Mouse (Mus musculus) limb, embryonic 12.5 days (tissue): Measurements from ENCODE around the gene Lamp1. TPM values are rescaled to one million over a fixed set of nuclear protein-coding genes. Genes with fewer than 3 reads are reported as not detected.

Source experiments
- ATAC-seq: fragments of 200-750 bp; cut with Nextera tagmentation; 2 replicates; pipeline ENCODE4 v1.8.0; 2017; ENCODE audit warnings: low read depth, moderate TSS enrichment; ENCODE audit not compliant: insufficient number of reproducible peaks, insufficient read depth, low FRiP score, low TSS enrichment
- H3K27ac ChIP-seq: fragments of 300-500 bp; sonication (generic); 2 replicates; pipeline ENCODE4 v1.5.1; 2016; ENCODE audit warnings: mild to moderate bottlenecking, moderate library complexity
- H3K27me3 ChIP-seq: fragments of 300-500 bp; sonication (generic); 2 replicates; pipeline ENCODE4 v1.6.1; 2016; ENCODE audit warnings: mild to moderate bottlenecking, moderate library complexity
- H3K36me3 ChIP-seq: fragments of 300-500 bp; sonication (generic); 2 replicates; pipeline ENCODE4 v1.6.1; 2016; ENCODE audit warnings: mild to moderate bottlenecking, moderate library complexity
- H3K4me1 ChIP-seq: fragments of 300-500 bp; sonication (generic); replicated peaks from 2 replicates; pipeline ENCODE4 v1.6.1; 2016
- H3K4me2 ChIP-seq: fragments of 300-500 bp; sonication (generic); 2 replicates; pipeline ENCODE4 v1.6.1; 2016; ENCODE audit warnings: mild to moderate bottlenecking, moderate library complexity
- H3K4me3 ChIP-seq: fragments of 300-500 bp; sonication (generic); replicated peaks from 2 replicates; pipeline ENCODE4 v1.5.1; 2016; ENCODE audit warnings: mild to moderate bottlenecking
- H3K9ac ChIP-seq: fragments of 300-500 bp; sonication (generic); replicated peaks from 2 replicates; pipeline ENCODE4 v1.6.1; 2016; ENCODE audit warnings: mild to moderate bottlenecking, moderate library complexity
- H3K9me3 ChIP-seq: fragments of 300-500 bp; sonication (generic); 2 replicates; pipeline ENCODE4 v1.6.1; 2016; ENCODE audit warnings: mild to moderate bottlenecking, moderate library complexity
- WGBS: fragments of 180-500 bp; shearing (Covaris S2); methylation state at CpG from one replicate; pipeline ENCODE4 v1.1.7; 2016; 5-methylcytosine and 5-hydroxymethylcytosine counted together
- polyA plus RNA-seq: library from polyadenylated mRNA; unstranded; fragments of >200 nt; fragmentation: Nextera tagmentation; extraction: Ambion mirVana; gene quantifications from 2 replicates; pipeline ENCODE4 v1.2.1, GENCODE M21; 2016

Gene Lamp1
- polyA plus RNA-seq, 1 experiment from 2014 or later: 202 TPM

- Histone ChIP-seq H3K4me2 (no peak overlapping the region), H3K27ac (no peak overlapping the region), H3K9me3 (no peaks in the 10 kb centered on the region), H3K4me3 (no peak overlapping the region), H3K4me1 (peaks cover 9% of the 10 kb centered on the region; the same call in 1 of the 2 replicates), H3K36me3 (no peaks in the 10 kb centered on the region), H3K27me3 (peaks cover 48% of the 10 kb centered on the region), H3K9ac (no peak overlapping the region)
- 53% methylated on average over 3 of the region's 3 CpGs for WGBS
- ATAC-seq: no peak
Observed at GRCm38 (mm10) chr8:13202041-13202440, 43.1 kb downstream of the Lamp1 start.

GRCm38 (mm10) chr8:13202806-13203205, 43.8 kb downstream of the Lamp1 start:
- H3K36me3 ChIP-seq: no peaks in the 10 kb centered on the region
- ATAC-seq: no peak
- H3K4me2 ChIP-seq: no peak overlapping the region
- H3K9ac ChIP-seq: no peak overlapping the region
- peaks cover 48% of the 10 kb centered on the region for H3K27me3 ChIP-seq
- 89% methylated on average over 3 of the region's 3 CpGs for WGBS
- no peak overlapping the region for H3K4me3 ChIP-seq
- H3K27ac ChIP-seq: no peak overlapping the region
- no peaks in the 10 kb centered on the region for H3K9me3 ChIP-seq
- peaks cover 9% of the 10 kb centered on the region; the same call in 1 of the 2 replicates for H3K4me1 ChIP-seq

- Histone ChIP-seq H3K27me3 (peaks cover 50% of the 10 kb centered on the region), H3K9ac (no peak overlapping the region), H3K4me2 (no peak overlapping the region), H3K36me3 (no peaks in the 10 kb centered on the region), H3K4me3 (no peak overlapping the region), H3K27ac (no peak overlapping the region), H3K4me1 (peaks cover 9% of the 10 kb centered on the region; the same call in 1 of the 2 replicates), H3K9me3 (no peaks in the 10 kb centered on the region)
- WGBS: 71% methylated on average over 1 of the region's 1 CpGs
- no peak for ATAC-seq
Observed at GRCm38 (mm10) chr8:13203472-13203871, 44.5 kb downstream of the Lamp1 start.

GRCm38 (mm10) chr8:13204371-13205140, 45.6 kb downstream of the Lamp1 start:
- ATAC-seq: no peak
- Histone ChIP-seq H3K9me3 (no peaks in the 10 kb centered on the region), H3K27ac (no peak overlapping the region), H3K27me3 (peaks cover 46% of the 10 kb centered on the region), H3K4me1 (peaks cover 9% of the 10 kb centered on the region; the same call in 1 of the 2 replicates), H3K4me3 (no peak overlapping the region), H3K4me2 (no peak overlapping the region), H3K9ac (no peak overlapping the region), H3K36me3 (no peaks in the 10 kb centered on the region)
- WGBS: 66% methylated on average over 12 of the region's 12 CpGs

GRCm38 (mm10) chr8:13205311-13205710, 46.4 kb downstream of the Lamp1 start:
- Histone ChIP-seq H3K4me2 (no peak overlapping the region), H3K27me3 (peaks cover 38% of the 10 kb centered on the region), H3K9me3 (no peaks in the 10 kb centered on the region), H3K4me1 (peaks cover 4% of the 10 kb centered on the region; the same call in 1 of the 2 replicates), H3K4me3 (no peak overlapping the region), H3K36me3 (no peaks in the 10 kb centered on the region), H3K27ac (no peak overlapping the region), H3K9ac (no peak overlapping the region)
- no peak for ATAC-seq
- 77% methylated on average over 5 of the region's 5 CpGs for WGBS

- no peak overlapping the region for H3K27ac ChIP-seq
- WGBS: 21% methylated on average over 5 of the region's 5 CpGs
Observed at GRCm38 (mm10) chr8:13206290-13206689, 47.3 kb downstream of the Lamp1 start.

GRCm38 (mm10) chr8:13208627-13209355, 49.8 kb downstream of the Lamp1 start:
- WGBS: 40% methylated on average over 6 of the region's 6 CpGs

More at GRCm38 (mm10) chr8:13206290-13206689, 47.3 kb downstream of the Lamp1 start:
- Histone ChIP-seq H3K9ac (no peak overlapping the region), H3K4me1 (no peaks in the 10 kb centered on the region), H3K27me3 (peaks cover 28% of the 10 kb centered on the region), H3K9me3 (no peaks in the 10 kb centered on the region), H3K4me2 (no peak overlapping the region), H3K36me3 (no peaks in the 10 kb centered on the region), H3K4me3 (no peak overlapping the region)
- no peak for ATAC-seq

GRCm38 (mm10) chr8:13209770-13210169, 50.8 kb downstream of the Lamp1 start:
- ATAC-seq: no peak
- WGBS: 52% methylated on average over 1 of the region's 1 CpGs
- H3K36me3 ChIP-seq: no peaks in the 10 kb centered on the region

More at GRCm38 (mm10) chr8:13208627-13209355, 49.8 kb downstream of the Lamp1 start:
- Histone ChIP-seq H3K9me3 (no peaks in the 10 kb centered on the region), H3K4me2 (no peak overlapping the region), H3K36me3 (no peaks in the 10 kb centered on the region), H3K9ac (no peak overlapping the region), H3K4me1 (peaks cover 8% of the 10 kb centered on the region), H3K4me3 (no peak overlapping the region), H3K27ac (no peak overlapping the region), H3K27me3 (peaks cover 5% of the 10 kb centered on the region; the same call in 1 of the 2 replicates)
- no peak for ATAC-seq

GRCm38 (mm10) chr8:13213479-13214268, 54.7 kb downstream of the Lamp1 start:
- Histone ChIP-seq H3K4me3 (no peak overlapping the region), H3K27ac (no peak overlapping the region), H3K9me3 (no peaks in the 10 kb centered on the region), H3K9ac (no peak overlapping the region), H3K27me3 (no peaks in the 10 kb centered on the region), H3K4me2 (peak overlapping the region; percentile 45), H3K4me1 (peaks cover 11% of the 10 kb centered on the region), H3K36me3 (no peaks in the 10 kb centered on the region)
- 19% methylated on average over 10 of the region's 10 CpGs for WGBS
- peak; percentile 58; the same call in 1 of the 2 replicates for ATAC-seq

More at GRCm38 (mm10) chr8:13209770-13210169, 50.8 kb downstream of the Lamp1 start:
- no peak overlapping the region for H3K4me3 ChIP-seq
- H3K27me3 ChIP-seq: 0 out of 2 replicates have a peak, but pooled peaks cover 2% of the 10 kb centered on the region
- H3K9me3 ChIP-seq: no peaks in the 10 kb centered on the region
- no peak overlapping the region for H3K4me2 ChIP-seq
- peaks cover 11% of the 10 kb centered on the region for H3K4me1 ChIP-seq
- no peak overlapping the region for H3K9ac ChIP-seq
- H3K27ac ChIP-seq: no peak overlapping the region

GRCm38 (mm10) chr8:13216386-13216785, 57.4 kb downstream of the Lamp1 start:
- H3K9ac ChIP-seq: 0 out of 2 replicates have a peak overlapping the region, but pooled peaks have one; percentile 12
- H3K4me3 ChIP-seq: no peak overlapping the region
- no peaks in the 10 kb centered on the region for H3K36me3 ChIP-seq
- H3K27me3 ChIP-seq: no peaks in the 10 kb centered on the region
- no peak overlapping the region for H3K27ac ChIP-seq
- WGBS: 74% methylated on average over 8 of the region's 8 CpGs
- peaks cover 11% of the 10 kb centered on the region for H3K4me1 ChIP-seq
- H3K9me3 ChIP-seq: no peaks in the 10 kb centered on the region
- no peak overlapping the region for H3K4me2 ChIP-seq
- ATAC-seq: no peak
